Mouse (Mus musculus): ENCODE measurements at regions not wholly inside any gene's neighbourhood (a gene's known extent, or its start where the extent isn't known, plus 50 kb on each side); places are given as distances from the start of the nearest gene placed in this dataset.

- Histone ChIP-seq H3K4me3 (ENCODE audit: control insufficient read depth in 1 of 2, insufficient read depth in 1 of 2, low read depth in 1 of 2, low read length in 2 of 2) (peak overlapping the region; percentile 49 to 52), H3K36me3 (ENCODE audit: control insufficient read depth, insufficient read depth, low read length) (no peaks in the 10 kb centered on the region), H3K4me1 (ENCODE audit: control insufficient read depth in 2 of 2, insufficient read depth in 2 of 2, low read length in 2 of 2) (peaks cover 0 to 12% of the 10 kb centered on the region in 2 experiments; a peak in 1 of 4 replicates), H3K27ac (replicated peaks in 1 of 2; ENCODE audit: control insufficient read depth in 1 of 2, insufficient read depth in 1 of 2, low read depth in 2 of 2, low read length in 2 of 2) (no peak overlapping the region), H3K9ac (ENCODE audit: low read length) (peak overlapping the region; percentile 63), H3K4me2 (ENCODE audit: low read length) (peak overlapping the region; percentile 93), H3K27me3 (ENCODE audit: control insufficient read depth, insufficient read depth, low read length) (peaks cover 25% of the 10 kb centered on the region), H3K9me3 (ENCODE audit: control insufficient read depth, low read length) (no peaks in the 10 kb centered on the region)
- WGBS = 6% methylated on average over 28 of the region's 28 CpGs
- no peak for ATAC-seq (ENCODE audit: insufficient number of reproducible peaks, insufficient read depth, low FRiP score, low read depth)
Observed at GRCm38 (mm10) chr7:37336851-37337531, 436.4 kb downstream of the Zfp536 start.

- Histone ChIP-seq H3K9me3 (ENCODE audit: control insufficient read depth, low read length) (no peaks in the 10 kb centered on the region), H3K4me3 (ENCODE audit: control insufficient read depth in 1 of 2, insufficient read depth in 1 of 2, low read depth in 1 of 2, low read length in 2 of 2) (peak overlapping the region in 1 of 2 experiments; percentile 49; a peak in 1 of 4 replicates), H3K27ac (replicated peaks in 1 of 2; ENCODE audit: control insufficient read depth in 1 of 2, insufficient read depth in 1 of 2, low read depth in 2 of 2, low read length in 2 of 2) (no peak overlapping the region), H3K27me3 (ENCODE audit: control insufficient read depth, insufficient read depth, low read length) (peaks cover 25% of the 10 kb centered on the region), H3K4me2 (ENCODE audit: low read length) (peak overlapping the region; percentile 93), H3K4me1 (ENCODE audit: control insufficient read depth in 2 of 2, insufficient read depth in 2 of 2, low read length in 2 of 2) (peaks cover 2 to 16% of the 10 kb centered on the region in 2 experiments; a peak in 3 of 4 replicates), H3K36me3 (ENCODE audit: control insufficient read depth, insufficient read depth, low read length) (no peaks in the 10 kb centered on the region), H3K9ac (ENCODE audit: low read length) (no peak overlapping the region)
- WGBS = 63% methylated on average over 11 of the region's 11 CpGs
- ATAC-seq (ENCODE audit: insufficient number of reproducible peaks, insufficient read depth, low FRiP score, low read depth) = no peak
Observed at GRCm38 (mm10) chr7:37337616-37338015, 435.8 kb downstream of the Zfp536 start.

GRCm38 (mm10) chr7:37338067-37338501 is 435.4 kb downstream of the Zfp536 start:
- Histone ChIP-seq H3K4me3 (ENCODE audit: control insufficient read depth in 1 of 2, insufficient read depth in 1 of 2, low read depth in 1 of 2, low read length in 2 of 2) (no peak overlapping the region), H3K9ac (ENCODE audit: low read length) (no peak overlapping the region), H3K4me1 (ENCODE audit: control insufficient read depth in 2 of 2, insufficient read depth in 2 of 2, low read length in 2 of 2) (peaks cover 4 to 20% of the 10 kb centered on the region in 2 experiments), H3K27ac (replicated peaks in 1 of 2; ENCODE audit: control insufficient read depth in 1 of 2, insufficient read depth in 1 of 2, low read depth in 2 of 2, low read length in 2 of 2) (no peak overlapping the region), H3K4me2 (ENCODE audit: low read length) (no peak overlapping the region), H3K27me3 (ENCODE audit: control insufficient read depth, insufficient read depth, low read length) (peaks cover 25% of the 10 kb centered on the region), H3K36me3 (ENCODE audit: control insufficient read depth, insufficient read depth, low read length) (no peaks in the 10 kb centered on the region), H3K9me3 (ENCODE audit: control insufficient read depth, low read length) (no peaks in the 10 kb centered on the region)
- no peak for ATAC-seq (ENCODE audit: insufficient number of reproducible peaks, insufficient read depth, low FRiP score, low read depth)
- WGBS = 45% methylated on average over 11 of the region's 11 CpGs

- Histone ChIP-seq H3K27ac (replicated peaks in 1 of 2; ENCODE audit: control insufficient read depth in 1 of 2, insufficient read depth in 1 of 2, low read depth in 2 of 2, low read length in 2 of 2) (no peak overlapping the region), H3K4me3 (ENCODE audit: control insufficient read depth in 1 of 2, insufficient read depth in 1 of 2, low read depth in 1 of 2, low read length in 2 of 2) (peak overlapping the region; percentile 32 to 37; a peak in 3 of 4 replicates), H3K36me3 (ENCODE audit: control insufficient read depth, insufficient read depth, low read length) (no peaks in the 10 kb centered on the region), H3K27me3 (ENCODE audit: control insufficient read depth, insufficient read depth, low read length) (peaks cover 33% of the 10 kb centered on the region), H3K9me3 (ENCODE audit: control insufficient read depth, low read length) (no peaks in the 10 kb centered on the region), H3K4me1 (ENCODE audit: control insufficient read depth in 2 of 2, insufficient read depth in 2 of 2, low read length in 2 of 2) (peaks cover 6 to 9% of the 10 kb centered on the region in 2 experiments), H3K9ac (ENCODE audit: low read length) (no peak overlapping the region), H3K4me2 (ENCODE audit: low read length) (peak overlapping the region; percentile 71)
- 15% methylated on average over 11 of the region's 11 CpGs for WGBS
- no peak for ATAC-seq (ENCODE audit: insufficient number of reproducible peaks, insufficient read depth, low FRiP score, low read depth)
Observed at GRCm38 (mm10) chr7:37342613-37343012, 430.8 kb downstream of the Zfp536 start.

GRCm38 (mm10) chr7:37343021-37343593 is 430.3 kb downstream of the Zfp536 start:
- Histone ChIP-seq H3K27me3 (ENCODE audit: control insufficient read depth, insufficient read depth, low read length) (peaks cover 31% of the 10 kb centered on the region), H3K9me3 (ENCODE audit: control insufficient read depth, low read length) (no peaks in the 10 kb centered on the region), H3K4me3 (ENCODE audit: control insufficient read depth in 1 of 2, insufficient read depth in 1 of 2, low read depth in 1 of 2, low read length in 2 of 2) (peak overlapping the region; percentile 32 to 37), H3K9ac (ENCODE audit: low read length) (0 out of 2 replicates have a peak overlapping the region, but pooled peaks have one; percentile 12), H3K36me3 (ENCODE audit: control insufficient read depth, insufficient read depth, low read length) (no peaks in the 10 kb centered on the region), H3K27ac (replicated peaks in 1 of 2; ENCODE audit: control insufficient read depth in 1 of 2, insufficient read depth in 1 of 2, low read depth in 2 of 2, low read length in 2 of 2) (no peak overlapping the region), H3K4me2 (ENCODE audit: low read length) (peak overlapping the region; percentile 71), H3K4me1 (ENCODE audit: control insufficient read depth in 2 of 2, insufficient read depth in 2 of 2, low read length in 2 of 2) (peaks cover 6 to 9% of the 10 kb centered on the region in 2 experiments)
- 18% methylated on average over 23 of the region's 23 CpGs for WGBS
- no peak for ATAC-seq (ENCODE audit: insufficient number of reproducible peaks, insufficient read depth, low FRiP score, low read depth)

- peak overlapping the region; percentile 71 for H3K4me2 ChIP-seq (ENCODE audit: low read length)
- no peak overlapping the region for H3K9ac ChIP-seq (ENCODE audit: low read length)
- 45% methylated on average over 18 of the region's 18 CpGs for WGBS
- no peaks in the 10 kb centered on the region for H3K36me3 ChIP-seq (ENCODE audit: control insufficient read depth, insufficient read depth, low read length)
- peaks cover 31% of the 10 kb centered on the region for H3K27me3 ChIP-seq (ENCODE audit: control insufficient read depth, insufficient read depth, low read length)
- H3K27ac ChIP-seq (replicated peaks in 1 of 2; ENCODE audit: control insufficient read depth in 1 of 2, insufficient read depth in 1 of 2, low read depth in 2 of 2, low read length in 2 of 2) = no peak overlapping the region
- H3K9me3 ChIP-seq (ENCODE audit: control insufficient read depth, low read length) = no peaks in the 10 kb centered on the region
- no peak for ATAC-seq (ENCODE audit: insufficient number of reproducible peaks, insufficient read depth, low FRiP score, low read depth)
- no peak overlapping the region for H3K4me3 ChIP-seq (ENCODE audit: control insufficient read depth in 1 of 2, insufficient read depth in 1 of 2, low read depth in 1 of 2, low read length in 2 of 2)
- H3K4me1 ChIP-seq (ENCODE audit: control insufficient read depth in 2 of 2, insufficient read depth in 2 of 2, low read length in 2 of 2) = peaks cover 6 to 9% of the 10 kb centered on the region in 2 experiments
Observed at GRCm38 (mm10) chr7:37343691-37344233, 429.7 kb downstream of the Zfp536 start.

GRCm38 (mm10) chr7:37346041-37346440 is 427.4 kb downstream of the Zfp536 start:
- no peak overlapping the region for H3K4me3 ChIP-seq (ENCODE audit: control insufficient read depth in 1 of 2, insufficient read depth in 1 of 2, low read depth in 1 of 2, low read length in 2 of 2)
- no peaks in the 10 kb centered on the region for H3K36me3 ChIP-seq (ENCODE audit: control insufficient read depth, insufficient read depth, low read length)
- peaks cover 19% of the 10 kb centered on the region for H3K27me3 ChIP-seq (ENCODE audit: control insufficient read depth, insufficient read depth, low read length)
- H3K9ac ChIP-seq (ENCODE audit: low read length) = no peak overlapping the region
- H3K4me1 ChIP-seq (ENCODE audit: control insufficient read depth in 2 of 2, insufficient read depth in 2 of 2, low read length in 2 of 2) = peaks cover 6 to 9% of the 10 kb centered on the region in 2 experiments
- no peaks in the 10 kb centered on the region for H3K9me3 ChIP-seq (ENCODE audit: control insufficient read depth, low read length)
- ATAC-seq (ENCODE audit: insufficient number of reproducible peaks, insufficient read depth, low FRiP score, low read depth) = no peak
- WGBS = 3% methylated on average over 10 of the region's 10 CpGs
- H3K27ac ChIP-seq (replicated peaks in 1 of 2; ENCODE audit: control insufficient read depth in 1 of 2, insufficient read depth in 1 of 2, low read depth in 2 of 2, low read length in 2 of 2) = no peak overlapping the region
- H3K4me2 ChIP-seq (ENCODE audit: low read length) = no peak overlapping the region
